Mouse (Mus musculus): ENCODE data around the gene Cenpq. TPM values are rescaled to one million over a fixed set of nuclear protein-coding genes. Genes with fewer than 3 reads are reported as not detected.

Cenpq gene
- 8.0 and 14.8 TPM in 2 replicates for polyA plus RNA-seq (2012; rRNA removed)
- polyA plus RNA-seq (2014; fragmentation: Nextera tagmentation; extraction: Ambion mirVana) = 27.2 and 29.1 TPM in 2 replicates

- H3K27me3 ChIP-seq (ENCODE audit: control insufficient read depth, insufficient read depth, low read length) = no peaks in the 10 kb centered on the region
Measured at GRCm38 (mm10) chr17:40934420-40935231, at the start of gene Cenpq, which contains the start of gene Mut. Cenpq (minus strand) TSS chr17:40935047. Mut (plus strand) TSS chr17:40934685.

DNA sequence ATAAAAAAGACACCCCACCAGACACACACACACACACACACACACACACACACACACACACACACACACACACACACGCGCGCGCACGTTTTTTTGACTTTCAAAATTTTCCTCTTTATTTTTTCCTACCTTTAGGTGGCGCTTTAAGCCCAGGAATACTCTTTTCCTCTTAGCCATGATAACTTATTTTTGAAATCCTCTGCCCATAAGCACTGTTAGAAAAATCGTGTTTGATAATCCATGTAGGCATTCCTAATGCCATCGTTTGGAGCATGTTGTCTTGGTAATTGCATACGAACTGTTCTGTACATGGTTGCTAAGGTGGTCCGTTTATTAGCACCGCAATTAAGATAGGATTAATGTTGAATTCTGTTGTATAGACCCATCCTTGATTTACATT is 43.1 kb upstream of the Cenpq start:
- no peak overlapping the region for H3K27ac ChIP-seq
- no peaks in the 10 kb centered on the region for H3K9me3 ChIP-seq (ENCODE audit: control insufficient read depth, low read length)
- no peaks in the 10 kb centered on the region for H3K36me3 ChIP-seq (replicated peaks; ENCODE audit: control insufficient read depth, insufficient read depth, low read depth)
- no peaks in the 10 kb centered on the region for H3K4me1 ChIP-seq (replicated peaks; ENCODE audit: control insufficient read depth in 2 of 2, insufficient read depth in 2 of 2, low read length in 1 of 2)
- no peak for ATAC-seq (ENCODE audit: insufficient read depth)
- 59% methylated on average over 11 of the region's 11 CpGs for WGBS (ENCODE audit: insufficient replicate concordance)
- H3K4me3 ChIP-seq (ENCODE audit: insufficient read depth in 1 of 2, low read depth in 2 of 2, low read length in 2 of 2) = no peak overlapping the region
- H3K4me2 ChIP-seq (ENCODE audit: low read depth) = no peak overlapping the region
- no peak for TF ChIP-seq CTCF (IDR thresholded peaks at IDR 0.05; ENCODE audit: low read depth)
- TF ChIP-seq EP300 (IDR thresholded peaks at IDR 0.05; ENCODE audit: low read depth) = no peak
- H3K27me3 ChIP-seq (ENCODE audit: control insufficient read depth, insufficient read depth, low read length) = no peaks in the 10 kb centered on the region
- H3K9ac ChIP-seq (replicated peaks) = no peak overlapping the region
- no peak for DNase-seq (ENCODE audit: low read depth in 3 of 3, low spot score in 3 of 3)

More at GRCm38 (mm10) chr17:40934420-40935231, at the start of gene Cenpq, which contains the start of gene Mut:
- Histone ChIP-seq H3K36me3 (replicated peaks; ENCODE audit: control insufficient read depth, insufficient read depth, low read depth) (peaks cover 5% of the 10 kb centered on the region), H3K9ac (replicated peaks) (peak within 1 kb of the TSS; percentile 91), H3K4me3 (ENCODE audit: insufficient read depth in 1 of 2, low read depth in 2 of 2, low read length in 2 of 2) (peak within 1 kb of the TSS; percentile 76 to 93), H3K27ac (peak within 1 kb of the TSS; percentile 90), H3K9me3 (ENCODE audit: control insufficient read depth, low read length) (no peaks in the 10 kb centered on the region), H3K4me1 (replicated peaks; ENCODE audit: control insufficient read depth in 2 of 2, insufficient read depth in 2 of 2, low read length in 1 of 2) (peaks cover 3% of the 10 kb centered on the region in 2 experiments), H3K4me2 (ENCODE audit: low read depth) (peak within 1 kb of the TSS; percentile 83)
- WGBS (ENCODE audit: insufficient replicate concordance) = under 1% methylated on average over 50 of the region's 50 CpGs
- DNase-seq (ENCODE audit: low read depth in 3 of 3, low spot score in 3 of 3) (peak; percentile 94 to 96 (median 95)), ATAC-seq (ENCODE audit: insufficient read depth) (peak; percentile 99)
- TF ChIP-seq EP300 (IDR thresholded peaks at IDR 0.05; ENCODE audit: low read depth) (peak; percentile 13), CTCF (IDR thresholded peaks at IDR 0.05; ENCODE audit: low read depth) (no peak)

GRCm38 (mm10) chr17:40948518-40948917 is 13.7 kb upstream of the Cenpq start:
- H3K36me3 ChIP-seq (replicated peaks; ENCODE audit: control insufficient read depth, insufficient read depth, low read depth) = no peaks in the 10 kb centered on the region; the same call in 1 of the 2 replicates

DNA sequence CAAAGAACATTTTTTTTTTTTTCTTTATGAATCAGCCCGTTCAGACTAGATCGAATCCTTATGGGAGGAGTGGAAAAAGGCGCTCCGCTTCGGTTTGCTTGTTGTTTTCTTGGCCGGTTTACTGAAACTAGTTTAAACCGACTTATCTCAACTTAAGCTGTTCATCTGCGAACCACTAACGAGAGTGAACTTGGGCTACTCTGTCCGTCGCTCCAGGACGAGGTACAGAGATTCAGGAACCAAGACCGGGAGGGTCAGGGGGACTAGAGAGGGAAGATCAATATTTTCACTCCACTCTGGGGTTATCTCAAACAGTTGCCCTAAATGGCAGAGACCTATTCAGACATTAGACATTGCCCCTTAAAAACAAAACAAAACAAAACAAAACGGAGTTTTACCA is 862 bp downstream of the Cenpq start:
- Histone ChIP-seq H3K4me2 (ENCODE audit: low read depth) (peak overlapping the region; percentile 83), H3K9ac (replicated peaks) (peak overlapping the region; percentile 91), H3K27ac (peak overlapping the region; percentile 74), H3K4me1 (replicated peaks; ENCODE audit: control insufficient read depth in 2 of 2, insufficient read depth in 2 of 2, low read length in 1 of 2) (peaks cover 3% of the 10 kb centered on the region in 2 experiments), H3K9me3 (ENCODE audit: control insufficient read depth, low read length) (no peaks in the 10 kb centered on the region), H3K4me3 (ENCODE audit: insufficient read depth in 1 of 2, low read depth in 2 of 2, low read length in 2 of 2) (peak overlapping the region; percentile 76 to 93), H3K27me3 (ENCODE audit: control insufficient read depth, insufficient read depth, low read length) (no peaks in the 10 kb centered on the region), H3K36me3 (replicated peaks; ENCODE audit: control insufficient read depth, insufficient read depth, low read depth) (peaks cover 10% of the 10 kb centered on the region)
- peak in 1 of 3 experiments; percentile 22 for DNase-seq (ENCODE audit: low read depth in 3 of 3, low spot score in 3 of 3)
- peak; percentile 58 for ATAC-seq (ENCODE audit: insufficient read depth)
- no peak for TF ChIP-seq CTCF (IDR thresholded peaks at IDR 0.05; ENCODE audit: low read depth)
- TF ChIP-seq EP300 (IDR thresholded peaks at IDR 0.05; ENCODE audit: low read depth) = no peak
- under 1% methylated on average over 14 of the region's 14 CpGs for WGBS (ENCODE audit: insufficient replicate concordance)

More at GRCm38 (mm10) chr17:40948518-40948917, 13.7 kb upstream of the Cenpq start:
- ATAC-seq (ENCODE audit: insufficient read depth) = 0 out of 2 replicates have a peak, but pooled peaks have one; percentile 33
- Histone ChIP-seq H3K9me3 (ENCODE audit: control insufficient read depth, low read length) (no peaks in the 10 kb centered on the region), H3K27me3 (ENCODE audit: control insufficient read depth, insufficient read depth, low read length) (no peaks in the 10 kb centered on the region), H3K4me1 (replicated peaks; ENCODE audit: control insufficient read depth in 2 of 2, insufficient read depth in 2 of 2, low read length in 1 of 2) (no peaks in the 10 kb centered on the region), H3K4me3 (ENCODE audit: insufficient read depth in 1 of 2, low read depth in 2 of 2, low read length in 2 of 2) (no peak overlapping the region), H3K4me2 (ENCODE audit: low read depth) (no peak overlapping the region), H3K9ac (replicated peaks) (no peak overlapping the region), H3K27ac (no peak overlapping the region)
- TF ChIP-seq CTCF (IDR thresholded peaks at IDR 0.05; ENCODE audit: low read depth) = no peak
- no peak for TF ChIP-seq EP300 (IDR thresholded peaks at IDR 0.05; ENCODE audit: low read depth)
- WGBS (ENCODE audit: insufficient replicate concordance) = 64% methylated on average over 3 of the region's 3 CpGs
- DNase-seq (ENCODE audit: low read depth in 3 of 3, low spot score in 3 of 3) = no peak

GRCm38 (mm10) chr17:40915499-40915898 is 19.3 kb downstream of the Cenpq start:
- no peak for ATAC-seq (ENCODE audit: insufficient read depth)
- Histone ChIP-seq H3K9me3 (ENCODE audit: control insufficient read depth, low read length) (no peaks in the 10 kb centered on the region), H3K27ac (no peak overlapping the region), H3K27me3 (ENCODE audit: control insufficient read depth, insufficient read depth, low read length) (no peaks in the 10 kb centered on the region), H3K4me2 (ENCODE audit: low read depth) (no peak overlapping the region), H3K4me1 (replicated peaks; ENCODE audit: control insufficient read depth in 2 of 2, insufficient read depth in 2 of 2, low read length in 1 of 2) (no peaks in the 10 kb centered on the region), H3K4me3 (ENCODE audit: insufficient read depth in 1 of 2, low read depth in 2 of 2, low read length in 2 of 2) (no peak overlapping the region), H3K9ac (replicated peaks) (no peak overlapping the region), H3K36me3 (replicated peaks; ENCODE audit: control insufficient read depth, insufficient read depth, low read depth) (no peaks in the 10 kb centered on the region)
- 77% methylated on average over 1 of the region's 2 CpGs for WGBS (ENCODE audit: insufficient replicate concordance)
- no peak for TF ChIP-seq EP300 (IDR thresholded peaks at IDR 0.05; ENCODE audit: low read depth)
- TF ChIP-seq CTCF (IDR thresholded peaks at IDR 0.05; ENCODE audit: low read depth) = no peak
- DNase-seq (ENCODE audit: low read depth in 3 of 3, low spot score in 3 of 3) = no peak

All from liver, embryonic 14.5 days (tissue).